Mouse (Mus musculus): ENCODE data around the gene Gm49320.

DNA sequence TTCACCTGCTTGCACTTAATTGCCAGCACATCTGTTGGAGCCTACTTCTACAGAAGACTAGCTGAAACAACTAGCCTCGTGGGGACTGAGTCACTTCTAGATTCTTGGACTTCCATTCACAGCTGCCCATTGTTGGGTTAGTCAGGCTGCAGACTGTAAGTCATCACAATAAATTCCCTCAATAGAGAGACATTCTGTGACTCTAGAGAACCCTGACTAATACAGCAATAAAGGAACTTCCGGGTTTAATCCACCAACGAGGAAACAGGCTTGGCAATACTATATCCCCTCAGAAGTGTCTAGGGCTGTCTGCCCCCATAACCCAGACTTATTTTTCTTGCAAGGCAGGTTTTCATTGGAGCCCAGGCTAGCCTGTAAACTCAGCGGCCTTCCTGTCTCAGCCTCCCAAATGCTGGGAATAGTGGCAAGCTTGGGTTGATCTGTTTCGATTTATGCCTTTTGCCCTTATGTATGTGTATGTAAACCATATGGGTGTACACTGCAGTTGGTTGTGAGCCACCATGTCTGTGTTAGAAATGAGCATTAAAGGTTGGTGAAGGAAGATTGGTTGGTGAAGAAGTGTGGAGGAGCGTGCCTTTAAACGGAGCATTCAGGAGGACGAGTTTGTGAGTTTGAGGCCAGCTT, 13.6 kb downstream of the Gm49320 start:
- TF ChIP-seq CTCF (IDR thresholded peaks at IDR 0.05; ENCODE audit: insufficient read depth, low read length) (no peak), POLR2A (IDR thresholded peaks at IDR 0.05; ENCODE audit: borderline replicate concordance, extremely low read depth, low read depth, low read length) (no peak)
